Mouse (Mus musculus) MEL (cell line): ENCODE data around the gene Tnfsf9. TPM values are rescaled to one million over a fixed set of nuclear protein-coding genes. Genes with fewer than 3 reads are reported as not detected.

Experiments
- DNase-seq: peaks from one replicate; pipeline ENCODE4 v3.0.0; 2011; ENCODE audit warnings: low read depth, low spot score
- H3K27ac ChIP-seq: 2 replicates; pipeline ENCODE4 v1.5.1; 2012; ENCODE audit warnings: low read depth, mild to moderate bottlenecking, control low read depth, low read length, moderate library complexity; ENCODE audit not compliant: control insufficient read depth
- H3K27me3 ChIP-seq, 2 experiments: fragments of 150-350 bp in 1 of 2; sonication (generic) in 1 of 2; 2 replicates each; pipeline ENCODE4 v1.6.1; 2012; ENCODE audit warnings: low read length in 2 of 2, mild to moderate bottlenecking in 2 of 2, improper control_type of control experiment in 1 of 2, moderate library complexity in 1 of 2; ENCODE audit not compliant: insufficient read depth in 2 of 2, control insufficient read depth in 1 of 2
- H3K36me3 ChIP-seq, 2 experiments: 2 replicates each; pipeline ENCODE4 v1.6.1; 2012 to 2014; ENCODE audit warnings: low read length in 2 of 2, improper control_type of control experiment in 1 of 2, inconsistent platforms in 1 of 2, mild to moderate bottlenecking in 1 of 2; ENCODE audit not compliant: insufficient read depth in 2 of 2, control insufficient read depth in 1 of 2
- H3K4me1 ChIP-seq, 2 experiments: fragments of 150-350 bp in 1 of 2; sonication (generic) in 1 of 2; 2 replicates each; pipeline ENCODE4 v1.6.1; 2012; ENCODE audit warnings: low read length in 2 of 2, improper control_type of control experiment in 1 of 2, mild to moderate bottlenecking in 1 of 2; ENCODE audit not compliant: insufficient read depth in 2 of 2, control insufficient read depth in 1 of 2
- H3K4me3 ChIP-seq, 2 experiments: fragments of 150-350 bp in 1 of 2; sonication (generic) in 1 of 2; 2 replicates each; pipeline ENCODE4 v1.5.1; 2012; ENCODE audit warnings: low read depth in 2 of 2, low read length in 2 of 2, mild to moderate bottlenecking in 2 of 2, moderate library complexity in 2 of 2, control low read depth in 1 of 2, improper control_type of control experiment in 1 of 2; ENCODE audit not compliant: control insufficient read depth in 1 of 2, insufficient read depth in 1 of 2
- H3K79me2 ChIP-seq: 2 replicates; pipeline ENCODE4 v1.6.1; 2012; ENCODE audit warnings: mild to moderate bottlenecking, low read length, moderate library complexity; ENCODE audit not compliant: control insufficient read depth, poor library complexity, insufficient read depth
- H3K9ac ChIP-seq: 2 replicates; pipeline ENCODE4 v1.6.1; 2012; ENCODE audit warnings: low read depth, mild to moderate bottlenecking, control low read depth, low read length, moderate library complexity; ENCODE audit not compliant: control insufficient read depth, poor library complexity, severe bottlenecking
- H3K9me3 ChIP-seq: fragments of 150-350 bp; sonication (generic); replicated peaks from 2 replicates; pipeline ENCODE4 v1.6.1; 2012; ENCODE audit warnings: mild to moderate bottlenecking, low read length, improper control_type of control experiment, moderate library complexity; ENCODE audit not compliant: insufficient read depth
- BHLHE40 ChIP-seq: IDR thresholded peaks from 2 replicates; pipeline ENCODE4 v1.6.1; 2012; ENCODE audit warnings: low read depth, mild to moderate bottlenecking, inconsistent platforms, low read length, improper control_type of control experiment, borderline replicate concordance
- CHD1 ChIP-seq: IDR thresholded peaks from 2 replicates; pipeline ENCODE4 v1.6.1; 2012; ENCODE audit warnings: low read depth, mild to moderate bottlenecking, inconsistent platforms, low read length, improper control_type of control experiment
- CTCF ChIP-seq, 3 experiments: IDR thresholded peaks in 2 of 3; conservative IDR thresholded peaks in 1 of 3; 2 replicates each; pipeline ENCODE4 v1.5.1; 2011 to 2012; ENCODE audit warnings: low read length in 3 of 3, low read depth in 2 of 3, mild to moderate bottlenecking in 2 of 3, improper control_type of control experiment in 1 of 3, inconsistent platforms in 1 of 3, mixed read lengths in 1 of 3, moderate library complexity in 1 of 3; ENCODE audit not compliant: control insufficient read depth in 1 of 3, insufficient read depth in 1 of 3, poor library complexity in 1 of 3, severe bottlenecking in 1 of 3
- E2F4 ChIP-seq: IDR thresholded peaks from 2 replicates; pipeline ENCODE4 v1.6.1; 2011; ENCODE audit warnings: low read depth, low read length, improper control_type of control experiment, borderline replicate concordance
- EP300 ChIP-seq, 2 experiments: IDR thresholded peaks; 2 replicates each; pipeline ENCODE4 v1.6.1; 2011; ENCODE audit warnings: improper control_type of control experiment in 2 of 2, low read length in 2 of 2, low read depth in 1 of 2, mild to moderate bottlenecking in 1 of 2
- ETS1 ChIP-seq: IDR thresholded peaks from 2 replicates; pipeline ENCODE4 v1.6.1; 2012; ENCODE audit warnings: low read depth, mild to moderate bottlenecking, inconsistent platforms, low read length, improper control_type of control experiment, moderate library complexity
- GABPA ChIP-seq: IDR thresholded peaks from 2 replicates; pipeline ENCODE4 v1.6.1; 2012; ENCODE audit warnings: low read depth, mild to moderate bottlenecking, inconsistent platforms, low read length, improper control_type of control experiment, moderate library complexity
- GATA1 ChIP-seq: IDR thresholded peaks from 2 replicates; pipeline ENCODE4 v1.6.1; 2011; ENCODE audit warnings: low read depth, low read length, improper control_type of control experiment
- KAT2A ChIP-seq: conservative IDR thresholded peaks from 2 replicates; pipeline ENCODE4 v1.6.1; 2012; ENCODE audit warnings: low read depth, low read length, improper control_type of control experiment, inconsistent platforms
- MXI1 ChIP-seq: IDR thresholded peaks from 2 replicates; pipeline ENCODE4 v1.6.1; 2011; ENCODE audit warnings: mild to moderate bottlenecking, low read depth, low read length, improper control_type of control experiment
- MYB ChIP-seq: IDR thresholded peaks from 2 replicates; pipeline ENCODE4 v1.6.1; 2011; ENCODE audit warnings: mild to moderate bottlenecking, low read depth, low read length, improper control_type of control experiment
- POLR2A ChIP-seq, 2 experiments: IDR thresholded peaks; 2 replicates each; pipeline ENCODE4 v1.6.1; 2011 to 2012; ENCODE audit warnings: low read length in 2 of 2, mild to moderate bottlenecking in 2 of 2, control low read depth in 1 of 2, improper control_type of control experiment in 1 of 2, low read depth in 1 of 2, moderate library complexity in 1 of 2; ENCODE audit not compliant: control insufficient read depth in 1 of 2, insufficient read depth in 1 of 2, poor library complexity in 1 of 2
- SIN3A ChIP-seq: IDR thresholded peaks from 2 replicates; pipeline ENCODE4 v1.6.1; 2012; ENCODE audit warnings: low read length, improper control_type of control experiment, inconsistent platforms
- SMC3 ChIP-seq: IDR thresholded peaks from 2 replicates; pipeline ENCODE4 v1.6.1; 2011; ENCODE audit warnings: low read depth, low read length, improper control_type of control experiment
- TBP ChIP-seq: IDR thresholded peaks from 2 replicates; pipeline ENCODE4 v1.8.0; 2011; ENCODE audit warnings: low read depth, low read length, improper control_type of control experiment
- UBTF ChIP-seq: IDR thresholded peaks from 2 replicates; pipeline ENCODE4 v1.6.1; 2012; ENCODE audit warnings: low read depth, mild to moderate bottlenecking, inconsistent platforms, low read length, improper control_type of control experiment, moderate library complexity, borderline replicate concordance; ENCODE audit not compliant: insufficient read depth
- USF1 ChIP-seq: IDR thresholded peaks from 2 replicates; pipeline ENCODE4 v1.6.1; 2014; ENCODE audit warnings: low read depth, mild to moderate bottlenecking, inconsistent platforms, low read length, improper control_type of control experiment, moderate library complexity
- USF2 ChIP-seq, 2 experiments: IDR thresholded peaks; 2 replicates each; pipeline ENCODE4 v1.6.1; 2011 to 2012; ENCODE audit warnings: improper control_type of control experiment in 2 of 2, low read length in 2 of 2, borderline replicate concordance in 1 of 2, inconsistent platforms in 1 of 2, low read depth in 1 of 2, mild to moderate bottlenecking in 1 of 2; ENCODE audit not compliant: insufficient read depth in 1 of 2
- ZC3H11A ChIP-seq: IDR thresholded peaks from 2 replicates; pipeline ENCODE4 v1.6.1; 2012; ENCODE audit warnings: low read depth, mild to moderate bottlenecking, inconsistent platforms, low read length, improper control_type of control experiment
- ZKSCAN1 ChIP-seq: IDR thresholded peaks from 2 replicates; pipeline ENCODE4 v1.6.1; 2012; ENCODE audit warnings: low read depth, mild to moderate bottlenecking, inconsistent platforms, low read length, improper control_type of control experiment, moderate library complexity
- ZMIZ1 ChIP-seq: IDR thresholded peaks from 2 replicates; pipeline ENCODE4 v1.6.1; 2012; ENCODE audit warnings: low read depth, mild to moderate bottlenecking, inconsistent platforms, low read length, improper control_type of control experiment, moderate library complexity
- ZNF384 ChIP-seq: IDR thresholded peaks from 2 replicates; pipeline ENCODE4 v1.6.1; 2012; ENCODE audit warnings: low read depth, mild to moderate bottlenecking, inconsistent platforms, low read length, improper control_type of control experiment
- polyA plus RNA-seq, 2 experiments: library from polyadenylated mRNA; stranded (reverse) in 1 of 2; unstranded in 1 of 2; fragments of >175 nt in 1 of 2; fragments of >200 nt in 1 of 2; gene quantifications; 2 replicates each; pipeline versions ENCODE4 v1.2.1 to v1.2.4; 2012; ENCODE audit warnings: low replicate concordance in 2 of 2, low read depth in 1 of 2; ENCODE audit not compliant: insufficient read length in 2 of 2, insufficient read depth in 1 of 2, missing spikeins in 1 of 2
- total RNA-seq: library from RNA; depleted of rRNA; stranded (reverse); fragments of 300-350 nt; gene quantifications from 2 replicates; pipeline ENCODE4 v1.2.3, GENCODE M21; 2012

The Tnfsf9 gene
- total and polyA plus RNA-seq, 3 experiments, result 2.0 to 3.4 TPM; not detected in 1

- no peak overlapping the region for H3K9ac ChIP-seq
- no peaks in the 10 kb centered on the region for H3K9me3 ChIP-seq
- H3K27me3 ChIP-seq, result no peaks in the 10 kb centered on the region
- H3K36me3 ChIP-seq, result peaks cover 0 to 10% of the 10 kb centered on the region in 2 experiments; a peak in 2 of 4 replicates
- H3K79me2 ChIP-seq, result peaks cover 5% of the 10 kb centered on the region; the same call in 1 of the 2 replicates
- H3K4me1 ChIP-seq, result peaks cover 10 to 16% of the 10 kb centered on the region in 2 experiments
- H3K4me3 ChIP-seq, result no peak overlapping the region
- no peak for DNase-seq
- no peak overlapping the region for H3K27ac ChIP-seq
- TF ChIP-seq ZMIZ1 (no peak), BHLHE40 (no peak), CTCF (IDR thresholded peaks at IDR 0.05 in 2 of 3, conservative IDR thresholded peaks at IDR 0.05 in 1 of 3; ENCODE audit: control insufficient read depth in 1 of 3, insufficient read depth in 1 of 3, low read depth in 2 of 3, low read length in 3 of 3, poor library complexity in 1 of 3, severe bottlenecking in 1 of 3) (no peak), E2F4 (no peak), GATA1 (no peak), SMC3 (no peak), ZC3H11A (no peak), GABPA (no peak), UBTF (no peak), USF1 (no peak), USF2 (IDR thresholded peaks at IDR 0.05; ENCODE audit: borderline replicate concordance in 1 of 2, insufficient read depth in 1 of 2, low read depth in 1 of 2, low read length in 2 of 2) (no peak), ZNF384 (no peak), KAT2A (no peak), ETS1 (no peak)
- TF ChIP-seq, all 39 proteins: peak for 0
Observed at GRCm38 (mm10) chr17:57082481-57082880, 22.6 kb upstream of the Tnfsf9 start.

- Histone ChIP-seq H3K79me2 (no peaks in the 10 kb centered on the region), H3K9me3 (no peaks in the 10 kb centered on the region), H3K9ac (no peak overlapping the region), H3K27me3 (no peaks in the 10 kb centered on the region), H3K36me3 (no peaks in the 10 kb centered on the region), H3K4me1 (no peaks in the 10 kb centered on the region), H3K27ac (no peak overlapping the region), H3K4me3 (no peak overlapping the region)
- TF ChIP-seq POLR2A (IDR thresholded peaks at IDR 0.05; ENCODE audit: control insufficient read depth in 1 of 2, insufficient read depth in 1 of 2, low read depth in 1 of 2, low read length in 2 of 2, poor library complexity in 1 of 2) (no peak), ZKSCAN1 (no peak), CHD1 (no peak), MXI1 (no peak), GABPA (no peak), SMC3 (no peak), ETS1 (no peak), MYB (no peak), USF2 (IDR thresholded peaks at IDR 0.05; ENCODE audit: borderline replicate concordance in 1 of 2, insufficient read depth in 1 of 2, low read depth in 1 of 2, low read length in 2 of 2) (no peak), E2F4 (no peak), UBTF (no peak), ZC3H11A (no peak), SIN3A (no peak), BHLHE40 (no peak), EP300 (IDR thresholded peaks at IDR 0.05; ENCODE audit: low read depth in 1 of 2, low read length in 2 of 2) (no peak), TBP (no peak)
- no peak for DNase-seq
Observed at GRCm38 (mm10) chr17:57085970-57086757, 19.0 kb upstream of the Tnfsf9 start.
